Mouse (Mus musculus): ENCODE results near the gene Grin2c. TPM values are rescaled to one million over a fixed set of nuclear protein-coding genes. Genes with fewer than 3 reads are reported as not detected.
A peak's percentile ranks its signal among the peaks of the same experiment; 100 is the strongest.

Grin2c gene
- polyA plus RNA-seq, 1 experiment from 2014 or later: 0.04 TPM

DNA sequence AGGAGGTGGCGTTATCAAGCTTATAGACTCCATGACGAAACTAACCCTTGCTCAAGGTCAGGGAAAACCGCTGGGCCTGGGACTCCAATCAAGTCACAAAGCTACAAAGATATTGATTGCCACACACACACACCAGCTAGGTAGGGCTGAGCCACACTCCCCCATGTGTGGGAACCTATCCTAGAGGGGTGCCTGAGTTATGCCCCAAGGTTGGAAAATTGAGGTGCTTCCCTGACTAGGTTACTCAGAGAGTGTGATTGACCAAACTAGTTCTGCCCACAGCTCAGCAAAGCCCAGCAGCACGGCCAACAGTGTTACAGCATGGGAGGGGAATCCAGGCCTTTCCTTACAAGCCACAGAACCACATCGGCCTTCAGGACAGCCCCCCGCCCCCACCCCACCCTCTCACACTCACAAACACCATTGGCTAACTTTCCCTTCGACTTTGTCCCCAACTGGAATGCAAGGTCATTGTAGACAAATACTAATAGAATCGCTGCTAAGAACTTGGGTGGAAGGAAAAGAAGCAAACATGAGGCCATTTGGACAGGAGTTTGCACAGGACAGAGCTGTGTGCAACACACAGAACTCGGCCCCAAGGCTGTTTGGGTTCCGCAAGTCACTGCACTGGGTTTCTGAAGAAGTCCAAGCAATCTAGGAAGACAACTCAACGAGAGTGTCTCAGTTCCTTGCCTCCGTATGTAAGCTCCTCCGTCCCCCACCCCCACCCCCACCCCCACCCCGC is 25.8 kb upstream of the Grin2c start:
- DNase-seq: peak; percentile 67
- H3K4me2 ChIP-seq (ENCODE audit: low read depth, low read length): peak overlapping the region; percentile 52

DNA sequence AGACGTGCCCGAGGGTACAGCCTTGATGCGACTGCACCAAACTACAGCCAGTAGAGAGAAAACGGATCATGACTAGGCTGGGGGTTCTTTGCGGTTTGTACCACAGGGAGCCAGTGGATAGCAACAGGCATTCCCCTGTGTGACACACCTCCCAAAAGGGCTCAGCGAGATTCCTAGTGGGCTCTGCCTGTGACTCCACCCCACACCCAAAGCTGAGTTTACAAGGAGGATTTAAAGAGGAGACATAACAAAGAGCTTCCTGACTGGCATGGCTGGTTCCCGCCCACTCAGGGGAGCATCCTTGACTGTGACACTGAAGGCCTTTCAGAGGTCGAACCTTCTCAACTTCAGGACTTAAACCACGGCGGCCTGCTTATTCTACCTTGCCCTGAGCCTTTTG is 24.5 kb upstream of the Grin2c start:
- Histone ChIP-seq H3K9ac (replicated peaks) (no peak overlapping the region), H3K4me3 (ENCODE audit: low read depth, low read length) (no peak overlapping the region), H3K9me3 (ENCODE audit: low read length) (no peaks in the 10 kb centered on the region), H3K36me3 (replicated peaks; ENCODE audit: insufficient read depth, low read length) (0 out of 2 replicates have a peak, but pooled peaks cover 2% of the 10 kb centered on the region), H3K27me3 (ENCODE audit: insufficient read depth, low read length) (no peaks in the 10 kb centered on the region), H3K4me1 (ENCODE audit: insufficient read depth) (peaks cover 19% of the 10 kb centered on the region), H3K27ac (ENCODE audit: low read depth) (peak overlapping the region; percentile 96), H3K4me2 (ENCODE audit: low read depth, low read length) (peak overlapping the region; percentile 50)
- WGBS (ENCODE audit: insufficient replicate concordance): 73% methylated on average over 10 of the region's 10 CpGs
- DNase-seq: no peak
- TF ChIP-seq EP300 (IDR thresholded peaks at IDR 0.05; ENCODE audit: low read depth) (no peak), CTCF (IDR thresholded peaks at IDR 0.05; ENCODE audit: low read depth) (no peak)
- no peak for ATAC-seq

More for the DNA sequence above, 25.8 kb upstream of the Grin2c start:
- no peak overlapping the region for H3K4me3 ChIP-seq (ENCODE audit: low read depth, low read length)
- H3K27me3 ChIP-seq (ENCODE audit: insufficient read depth, low read length): peaks cover 4% of the 10 kb centered on the region; the same call in 1 of the 2 replicates
- peaks cover 22% of the 10 kb centered on the region for H3K4me1 ChIP-seq (ENCODE audit: insufficient read depth)
- H3K27ac ChIP-seq (ENCODE audit: low read depth): peak overlapping the region; percentile 96
- H3K9ac ChIP-seq (replicated peaks): no peak overlapping the region
- WGBS (ENCODE audit: insufficient replicate concordance): 46% methylated on average over 14 of the region's 14 CpGs
- TF ChIP-seq EP300 (IDR thresholded peaks at IDR 0.05; ENCODE audit: low read depth) (peak; percentile 39), CTCF (IDR thresholded peaks at IDR 0.05; ENCODE audit: low read depth) (no peak)
- ATAC-seq: peak; percentile 73
- H3K9me3 ChIP-seq (ENCODE audit: low read length): no peaks in the 10 kb centered on the region
- 0 out of 2 replicates have a peak, but pooled peaks cover 2% of the 10 kb centered on the region for H3K36me3 ChIP-seq (replicated peaks; ENCODE audit: insufficient read depth, low read length)

DNA sequence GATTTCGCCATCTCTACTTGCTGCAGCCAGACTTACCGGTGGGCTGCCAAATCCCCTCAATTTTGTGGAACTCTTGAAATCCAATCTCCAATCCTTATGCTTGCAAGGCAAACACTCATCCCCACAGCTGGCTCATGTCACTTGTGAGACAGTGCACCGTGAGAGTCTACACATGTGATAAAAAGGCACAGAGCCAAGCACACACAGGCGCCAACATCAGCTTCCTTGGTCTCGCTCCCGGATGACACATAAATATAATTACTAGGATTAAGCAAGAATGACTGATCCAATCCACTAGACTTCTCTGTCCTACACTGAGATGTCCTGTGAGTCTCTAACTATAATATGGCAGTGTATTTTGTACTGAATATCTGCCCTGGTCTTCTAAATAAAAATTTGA is 23.9 kb upstream of the Grin2c start:
- H3K27ac ChIP-seq (ENCODE audit: low read depth): peak overlapping the region; percentile 96
- no peak overlapping the region for H3K9ac ChIP-seq (replicated peaks)
- no peaks in the 10 kb centered on the region for H3K9me3 ChIP-seq (ENCODE audit: low read length)
- H3K27me3 ChIP-seq (ENCODE audit: insufficient read depth, low read length): no peaks in the 10 kb centered on the region
- WGBS (ENCODE audit: insufficient replicate concordance): 60% methylated on average over 6 of the region's 6 CpGs
- no peak overlapping the region for H3K4me3 ChIP-seq (ENCODE audit: low read depth, low read length)
- no peak overlapping the region for H3K4me2 ChIP-seq (ENCODE audit: low read depth, low read length)
- peaks cover 19% of the 10 kb centered on the region for H3K4me1 ChIP-seq (ENCODE audit: insufficient read depth)
- TF ChIP-seq CTCF (IDR thresholded peaks at IDR 0.05; ENCODE audit: low read depth) (no peak), EP300 (IDR thresholded peaks at IDR 0.05; ENCODE audit: low read depth) (no peak)
- DNase-seq (no peak), ATAC-seq (no peak)
- H3K36me3 ChIP-seq (replicated peaks; ENCODE audit: insufficient read depth, low read length): 0 out of 2 replicates have a peak, but pooled peaks cover 2% of the 10 kb centered on the region

DNA sequence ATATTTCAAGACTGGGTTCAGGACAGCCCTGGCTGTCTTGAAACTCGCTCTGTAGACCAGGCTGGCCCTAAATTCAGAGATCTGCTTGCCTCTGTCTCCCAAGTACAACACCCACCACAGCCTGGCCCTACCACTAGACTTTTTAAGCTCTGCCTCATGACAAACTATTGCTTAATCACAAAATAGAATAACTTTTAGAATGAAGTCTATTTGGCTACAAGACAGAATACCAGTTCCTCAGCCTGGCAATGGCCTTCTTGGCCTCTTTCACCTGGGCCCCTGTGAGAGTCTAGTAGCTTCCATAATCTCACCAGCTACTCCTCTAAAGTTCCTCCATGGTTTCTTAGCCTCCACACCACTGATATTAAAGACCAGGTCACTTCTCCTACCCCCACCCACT is 23.3 kb upstream of the Grin2c start:
- peak overlapping the region; percentile 96 for H3K27ac ChIP-seq (ENCODE audit: low read depth)
- no peak for ATAC-seq
- 76% methylated on average over 1 of the region's 1 CpGs for WGBS (ENCODE audit: insufficient replicate concordance)

DNA sequence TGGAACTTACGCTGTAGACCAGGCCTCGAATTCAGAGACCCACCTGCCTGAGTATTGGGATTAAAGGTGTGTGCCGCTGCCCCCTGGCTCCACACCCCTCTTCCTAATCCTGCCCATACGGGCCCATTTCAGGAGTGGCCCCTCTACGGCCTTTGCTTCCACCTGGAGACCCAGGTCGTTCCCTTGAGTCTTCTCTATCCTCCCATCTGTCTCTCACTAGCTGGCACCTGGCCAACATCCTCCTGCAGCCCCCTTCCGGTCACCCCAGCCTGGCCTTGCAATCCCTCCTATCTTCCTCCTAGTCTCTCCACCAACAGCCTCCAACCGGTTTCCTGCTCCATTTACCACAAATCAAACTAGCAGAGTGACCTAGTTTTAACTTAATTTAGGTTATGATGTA is 22.8 kb upstream of the Grin2c start:
- no peak for DNase-seq
- Histone ChIP-seq H3K27ac (ENCODE audit: low read depth) (peak overlapping the region; percentile 96), H3K9me3 (ENCODE audit: low read length) (no peaks in the 10 kb centered on the region), H3K4me2 (ENCODE audit: low read depth, low read length) (no peak overlapping the region), H3K4me1 (ENCODE audit: insufficient read depth) (peaks cover 18% of the 10 kb centered on the region), H3K27me3 (ENCODE audit: insufficient read depth, low read length) (no peaks in the 10 kb centered on the region), H3K36me3 (replicated peaks; ENCODE audit: insufficient read depth, low read length) (0 out of 2 replicates have a peak, but pooled peaks cover 3% of the 10 kb centered on the region), H3K9ac (replicated peaks) (no peak overlapping the region), H3K4me3 (ENCODE audit: low read depth, low read length) (no peak overlapping the region)
- TF ChIP-seq CTCF (IDR thresholded peaks at IDR 0.05; ENCODE audit: low read depth): no peak
- no peak for TF ChIP-seq EP300 (IDR thresholded peaks at IDR 0.05; ENCODE audit: low read depth)
- no peak for ATAC-seq
- WGBS (ENCODE audit: insufficient replicate concordance): 59% methylated on average over 8 of the region's 8 CpGs

More for the DNA sequence above, 23.3 kb upstream of the Grin2c start:
- H3K9ac ChIP-seq (replicated peaks): no peak overlapping the region
- DNase-seq: no peak
- no peak for TF ChIP-seq EP300 (IDR thresholded peaks at IDR 0.05; ENCODE audit: low read depth)
- TF ChIP-seq CTCF (IDR thresholded peaks at IDR 0.05; ENCODE audit: low read depth): no peak
- H3K4me2 ChIP-seq (ENCODE audit: low read depth, low read length): no peak overlapping the region
- H3K27me3 ChIP-seq (ENCODE audit: insufficient read depth, low read length): no peaks in the 10 kb centered on the region
- no peaks in the 10 kb centered on the region for H3K9me3 ChIP-seq (ENCODE audit: low read length)
- H3K4me1 ChIP-seq (ENCODE audit: insufficient read depth): peaks cover 18% of the 10 kb centered on the region
- no peaks in the 10 kb centered on the region for H3K36me3 ChIP-seq (replicated peaks; ENCODE audit: insufficient read depth, low read length)
- no peak overlapping the region for H3K4me3 ChIP-seq (ENCODE audit: low read depth, low read length)

DNA sequence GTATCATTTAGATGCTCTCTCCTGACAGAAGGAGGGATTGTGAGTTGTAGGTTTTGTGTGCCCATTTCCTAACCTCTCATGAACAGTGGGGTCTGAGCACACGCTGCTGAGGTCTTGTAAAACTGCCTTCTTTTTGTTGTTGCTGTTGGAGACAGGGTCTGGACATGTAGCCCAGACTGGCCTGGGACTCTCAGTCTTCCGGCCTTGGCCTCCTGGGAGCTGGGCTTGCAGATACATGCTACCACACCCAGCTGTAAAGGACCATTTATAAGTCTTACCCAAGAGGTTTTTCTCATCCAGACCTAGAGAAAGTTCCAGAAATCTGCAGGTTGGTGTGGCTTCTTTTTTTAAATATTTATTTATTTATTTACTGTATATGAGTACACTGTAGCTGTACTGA is 21.3 kb upstream of the Grin2c start:
- no peak for TF ChIP-seq CTCF (IDR thresholded peaks at IDR 0.05; ENCODE audit: low read depth)
- no peak for TF ChIP-seq EP300 (IDR thresholded peaks at IDR 0.05; ENCODE audit: low read depth)
- Histone ChIP-seq H3K4me3 (ENCODE audit: low read depth, low read length) (no peak overlapping the region), H3K4me1 (ENCODE audit: insufficient read depth) (peaks cover 16% of the 10 kb centered on the region), H3K27me3 (ENCODE audit: insufficient read depth, low read length) (no peaks in the 10 kb centered on the region), H3K4me2 (ENCODE audit: low read depth, low read length) (no peak overlapping the region), H3K36me3 (replicated peaks; ENCODE audit: insufficient read depth, low read length) (0 out of 2 replicates have a peak, but pooled peaks cover 6% of the 10 kb centered on the region), H3K9ac (replicated peaks) (no peak overlapping the region), H3K9me3 (ENCODE audit: low read length) (no peaks in the 10 kb centered on the region), H3K27ac (ENCODE audit: low read depth) (no peak overlapping the region)
- 78% methylated on average over 2 of the region's 2 CpGs for WGBS (ENCODE audit: insufficient replicate concordance)
- DNase-seq (no peak), ATAC-seq (no peak)

Data from liver, postnatal 0 days (tissue).